ENCODE assay signal across 8 mouse cellular contexts in genomic region chr10:121309801-121310510, GRCm38 (mm10). TPM values are rescaled to one million over a fixed set of nuclear protein-coding genes. Genes with fewer than 3 reads are reported as not detected.
DNase-seq lines count a peak whose midpoint lies in the region; ATAC-seq and TF ChIP-seq lines count a peak whose summit lies in the region.

No protein-coding gene starts in this region.

- no peaks in the 10 kb centered on the region for H3K9me3 ChIP-seq in E14TG2a.4 (ENCODE audit: low read length)
- no peaks in the 10 kb centered on the region for H3K9me3 ChIP-seq in embryonic facial prominence, embryonic 12.5 days
- H3K9me3 ChIP-seq in limb, embryonic 10.5 days (replicated peaks): no peaks in the 10 kb centered on the region
- no peaks in the 10 kb centered on the region for H3K9me3 ChIP-seq in neural tube, embryonic 15.5 days (replicated peaks)

- 2% methylated on average over 32 of the region's 32 CpGs for WGBS in embryonic facial prominence, embryonic 12.5 days
- WGBS in limb, embryonic 10.5 days: under 1% methylated on average over 32 of the region's 32 CpGs
- WGBS in neural tube, embryonic 15.5 days: under 1% methylated on average over 32 of the region's 32 CpGs

- H3K36me3 ChIP-seq in E14TG2a.4 (ENCODE audit: insufficient read depth, low read length): no peaks in the 10 kb centered on the region
- no peaks in the 10 kb centered on the region for H3K36me3 ChIP-seq in embryonic facial prominence, embryonic 12.5 days
- H3K36me3 ChIP-seq in limb, embryonic 10.5 days: no peaks in the 10 kb centered on the region
- no peaks in the 10 kb centered on the region; the same call in 1 of the 2 replicates for H3K36me3 ChIP-seq in neural tube, embryonic 15.5 days

- peaks cover 67% of the 10 kb centered on the region for H3K27me3 ChIP-seq in E14TG2a.4 (ENCODE audit: insufficient read depth, low read length)
- peaks cover 38% of the 10 kb centered on the region for H3K27me3 ChIP-seq in embryonic facial prominence, embryonic 12.5 days
- peaks cover 76% of the 10 kb centered on the region for H3K27me3 ChIP-seq in limb, embryonic 10.5 days (ENCODE audit: low read depth, poor library complexity, severe bottlenecking)
- no peaks in the 10 kb centered on the region; the same call in 1 of the 2 replicates for H3K27me3 ChIP-seq in neural tube, embryonic 15.5 days (replicated peaks)

- peaks cover 24% of the 10 kb centered on the region for H3K4me1 ChIP-seq in E14TG2a.4 (replicated peaks; ENCODE audit: low read depth, low read length)
- H3K4me1 ChIP-seq in embryonic facial prominence, embryonic 12.5 days: peaks cover 17% of the 10 kb centered on the region
- peaks cover 31% of the 10 kb centered on the region for H3K4me1 ChIP-seq in limb, embryonic 10.5 days
- H3K4me1 ChIP-seq in neural tube, embryonic 15.5 days: peaks cover 39% of the 10 kb centered on the region

- peak overlapping the region; percentile 60 for H3K9ac ChIP-seq in embryonic facial prominence, embryonic 12.5 days
- H3K9ac ChIP-seq in neural tube, embryonic 15.5 days (replicated peaks): peak overlapping the region; percentile 87

- no peak overlapping the region for H3K27ac ChIP-seq in embryonic facial prominence, embryonic 12.5 days
- H3K27ac ChIP-seq in limb, embryonic 10.5 days: peak overlapping the region; percentile 58; the same call in 1 of the 2 replicates
- H3K27ac ChIP-seq in neural tube, embryonic 15.5 days (replicated peaks): peak overlapping the region; percentile 93

- no peak for TF ChIP-seq CTCF in E14TG2a.4 (conservative IDR thresholded peaks at IDR 0.05; ENCODE audit: low read length)

- H3K4me2 ChIP-seq in embryonic facial prominence, embryonic 12.5 days (replicated peaks): peak overlapping the region; percentile 98
- peak overlapping the region; percentile 60 for H3K4me2 ChIP-seq in neural tube, embryonic 15.5 days

- peak; percentile 19; the same call in 1 of the 2 replicates for ATAC-seq in embryonic facial prominence, embryonic 12.5 days (ENCODE audit: insufficient number of reproducible peaks, insufficient read depth, low FRiP score, low TSS enrichment)
- peak; percentile 65 for ATAC-seq in neural tube, embryonic 15.5 days (ENCODE audit: low FRiP score)

- DNase-seq in heart, adult 11 months: peak; percentile 89
- no peak for DNase-seq in heart, adult 18-20 months
- peak; percentile 56 for DNase-seq in limb, embryonic 10.5 days (ENCODE audit: low spot score)
- DNase-seq in T-cell, adult 2 months (ENCODE audit: low spot score): no peak
- no peak for DNase-seq in gastrocnemius, adult 8-10 months (ENCODE audit: low spot score in 2 of 2)

- H3K4me3 ChIP-seq in E14TG2a.4 (replicated peaks; ENCODE audit: low read length): peak overlapping the region; percentile 84
- H3K4me3 ChIP-seq in embryonic facial prominence, embryonic 12.5 days: peak overlapping the region; percentile 59
- peak overlapping the region; percentile 74 for H3K4me3 ChIP-seq in limb, embryonic 10.5 days
- H3K4me3 ChIP-seq in neural tube, embryonic 15.5 days (replicated peaks): peak overlapping the region; percentile 67

RNA-seq across cellular contexts. Expression of gene Tbc1d30, which starts 41.1 kb away (rescaled TPM):
- total RNA-seq in heart, adult 18-20 months (2021): 1 to 10 TPM; 2.1 to 2.3 TPM
- 2.0 and 2.8 TPM in 2 replicates for polyA plus RNA-seq in embryonic facial prominence, embryonic 12.5 days (2016; fragmentation: Nextera tagmentation; extraction: Ambion mirVana)
- 0.26 and 0.50 TPM in 2 replicates for polyA plus RNA-seq in limb, embryonic 10.5 days (2016; fragmentation: Nextera tagmentation; extraction: Ambion mirVana)
- 16.2 and 18.2 TPM in 2 replicates for polyA plus RNA-seq in neural tube, embryonic 15.5 days (2015; fragmentation: Nextera tagmentation; extraction: Ambion mirVana)
- under 1 TPM; 0.19 to 0.53 (median 0.32) TPM for total RNA-seq in gastrocnemius, adult 8-10 months (2022)

RNA-seq across cellular contexts. Expression of gene Gns, which starts 54.9 kb away (rescaled TPM):
- 10 to 100 TPM; 89.4 to 92.1 TPM for total RNA-seq in heart, adult 18-20 months (2021)
- polyA plus RNA-seq in embryonic facial prominence, embryonic 12.5 days (2016; fragmentation: Nextera tagmentation; extraction: Ambion mirVana): 53.4 and 55.6 TPM in 2 replicates
- polyA plus RNA-seq in limb, embryonic 10.5 days (2016; fragmentation: Nextera tagmentation; extraction: Ambion mirVana): 29.5 and 35.6 TPM in 2 replicates
- polyA plus RNA-seq in neural tube, embryonic 15.5 days (2015; fragmentation: Nextera tagmentation; extraction: Ambion mirVana): 39.8 and 41.5 TPM in 2 replicates
- 10 to 100 TPM; 24.0 to 30.4 (median 28.8) TPM for total RNA-seq in gastrocnemius, adult 8-10 months (2022)

Comparison
In these comparisons a context has a peak if more than half of its experiments do, and no peak if none do; other contexts are left out.
1. DNase-seq: peak in heart, adult 11 months (single experiment) and limb, embryonic 10.5 days (single experiment); none in heart, adult 18-20 months (0 of 2), T-cell, adult 2 months (single experiment) and gastrocnemius, adult 8-10 months (0 of 2).
2. Peak in every context shown above with its lines, with median percentiles within 50 percentile points of each other: H3K4me3 ChIP-seq.